Mouse (Mus musculus) layer of hippocampus, postnatal 25 days (tissue): ENCODE data around the gene Lrrc23. TPM values are rescaled to one million over a fixed set of nuclear protein-coding genes. Genes with fewer than 3 reads are reported as not detected.

Experiments
- DNase-seq, 2 experiments: peaks; one replicate each; pipeline ENCODE4 v3.0.0; 2022; ENCODE audit warnings: mixed read lengths in 2 of 2, low spot score in 1 of 2; ENCODE audit errors: extremely low spot score in 1 of 2
- total RNA-seq, 2 experiments: library from RNA; stranded (reverse); gene quantifications; 2 replicates each; pipeline ENCODE4 v1.2.3; 2021

Lrrc23 gene
- total RNA-seq, 2 experiments from 2014 or later = 1.7 TPM

DNA sequence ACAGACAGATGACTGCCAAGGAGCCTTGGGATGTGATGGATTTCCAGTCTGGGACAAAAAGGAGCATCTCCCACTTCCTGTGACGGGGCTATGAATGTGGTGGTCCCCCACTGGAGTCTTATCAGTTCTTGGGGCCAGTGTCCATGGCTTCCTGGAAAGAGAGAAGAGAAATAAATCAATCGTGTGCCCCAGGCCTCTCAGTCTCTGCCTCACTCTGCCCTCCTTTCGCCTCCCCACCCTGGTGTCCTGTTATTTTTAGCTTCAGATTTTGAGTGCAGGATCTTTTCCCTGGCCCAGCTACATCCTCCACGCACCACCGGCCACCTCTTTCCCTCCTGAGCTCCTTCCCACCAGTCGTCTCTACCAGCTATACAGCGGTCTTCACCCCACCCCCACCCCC, 9.5 kb downstream of the Lrrc23 start:
- DNase-seq = no peak

DNA sequence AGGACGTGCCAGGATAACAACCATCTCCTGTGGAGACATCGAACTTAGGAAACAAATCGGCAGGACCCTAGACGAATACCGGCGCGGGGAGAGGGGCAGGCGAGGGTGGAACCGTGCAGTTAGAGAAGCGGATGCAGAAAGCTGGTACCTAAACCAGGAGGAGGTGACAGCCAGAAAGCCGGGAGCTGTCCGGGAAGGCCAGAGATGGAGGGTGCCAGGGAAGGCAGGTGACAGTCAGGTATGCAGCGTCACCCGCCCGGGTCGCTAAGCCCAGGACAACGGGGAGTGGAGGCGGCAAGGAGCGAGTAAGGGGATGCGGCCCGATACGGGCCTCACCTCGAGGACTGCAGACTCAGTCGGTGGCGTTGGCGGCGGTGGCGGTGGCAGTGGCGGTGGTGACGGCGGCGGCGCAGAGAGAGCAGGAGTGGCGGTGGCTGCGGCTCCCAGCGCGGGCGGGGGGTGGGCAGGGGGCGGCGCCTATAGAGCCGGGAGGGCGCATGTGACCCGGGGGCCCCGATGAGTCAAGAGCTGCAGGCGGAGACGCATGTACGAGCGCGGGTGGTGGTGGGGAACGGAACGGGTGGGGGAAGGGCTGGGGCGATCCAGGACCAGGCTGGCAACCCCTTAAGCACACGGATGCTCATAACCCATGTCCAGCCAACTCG, 10.3 kb downstream of the Lrrc23 start, which contains the start of gene Eno2:
Eno2 (minus strand) TSS at position 573 of the 665 bp plus-strand sequence.
- DNase-seq = peak; percentile 69 to 72

DNA sequence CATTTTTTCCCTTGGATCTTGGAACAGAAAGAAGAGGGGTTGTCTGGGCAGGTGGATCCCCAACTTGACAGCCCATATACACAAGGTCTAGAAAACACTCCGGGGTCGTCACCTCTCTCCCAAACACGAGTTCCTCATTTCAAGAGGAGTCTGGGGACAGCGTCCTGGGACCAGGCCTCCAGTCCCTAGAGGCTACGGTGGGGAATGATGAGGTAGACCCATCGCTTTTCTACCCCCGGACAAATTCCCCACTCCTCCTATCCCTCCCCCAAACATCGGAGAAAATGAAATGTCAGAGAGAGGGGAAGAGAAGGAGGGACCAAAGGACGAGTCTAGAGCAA, 10.9 kb downstream of the Lrrc23 start:
- DNase-seq = no peak

DNA sequence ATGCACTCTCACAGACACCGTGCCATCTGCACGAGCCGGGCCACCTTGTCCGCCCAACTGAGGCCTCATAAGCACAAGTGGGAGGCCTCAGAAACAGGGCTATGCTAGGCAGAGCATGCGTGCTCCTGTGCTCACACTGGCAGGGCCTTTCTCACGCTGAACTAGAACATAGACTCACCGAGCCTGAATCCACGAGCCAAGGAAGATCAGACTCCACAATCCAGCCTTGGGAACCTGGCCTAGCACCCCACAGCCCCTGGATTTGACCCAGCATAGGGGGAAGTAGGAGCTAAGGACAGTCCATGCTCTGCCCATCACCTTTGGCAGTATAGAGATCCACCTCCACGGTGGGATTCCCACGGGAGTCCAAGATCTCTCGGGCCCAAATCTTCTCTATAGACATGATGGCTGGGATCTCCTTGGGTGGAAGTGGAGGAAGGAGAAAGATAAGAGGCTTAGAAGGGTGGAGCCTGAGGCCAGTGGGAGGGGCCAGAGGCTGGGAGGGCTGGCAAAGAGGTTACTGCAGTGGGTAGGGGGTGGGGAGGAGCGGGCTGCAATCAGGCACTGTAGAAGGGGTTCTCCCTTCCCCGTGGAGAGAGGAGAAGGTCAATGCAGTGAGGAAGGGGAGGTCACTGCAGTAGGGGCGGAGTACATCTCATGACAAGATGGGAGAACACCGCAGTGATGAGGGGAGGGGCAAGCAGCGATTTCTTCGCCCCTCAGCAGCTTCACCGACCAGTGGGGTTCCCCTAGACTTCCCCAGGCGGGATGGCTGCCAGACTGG, 11.4 kb downstream of the Lrrc23 start:
- peak; percentile 37 to 39 for DNase-seq

DNA sequence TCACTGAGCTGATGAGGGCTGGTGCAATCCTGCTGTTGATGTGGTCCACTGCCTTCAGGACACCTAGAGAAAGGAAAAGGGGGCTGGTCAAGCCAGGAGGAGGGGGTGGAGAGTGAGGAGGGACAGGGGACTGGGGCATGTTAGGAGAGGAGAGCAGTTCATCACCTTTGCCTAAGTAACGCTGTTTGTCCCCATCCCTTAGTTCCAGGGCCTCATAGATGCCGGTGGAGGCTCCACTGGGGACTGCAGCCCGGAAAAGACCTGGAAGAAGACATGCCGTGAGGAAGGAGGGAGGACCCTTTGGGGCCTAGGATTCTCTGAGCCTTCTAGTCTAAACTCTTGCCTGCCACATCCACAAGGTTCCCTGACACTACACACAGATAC, 12.0 kb downstream of the Lrrc23 start:
- DNase-seq = no peak

DNA sequence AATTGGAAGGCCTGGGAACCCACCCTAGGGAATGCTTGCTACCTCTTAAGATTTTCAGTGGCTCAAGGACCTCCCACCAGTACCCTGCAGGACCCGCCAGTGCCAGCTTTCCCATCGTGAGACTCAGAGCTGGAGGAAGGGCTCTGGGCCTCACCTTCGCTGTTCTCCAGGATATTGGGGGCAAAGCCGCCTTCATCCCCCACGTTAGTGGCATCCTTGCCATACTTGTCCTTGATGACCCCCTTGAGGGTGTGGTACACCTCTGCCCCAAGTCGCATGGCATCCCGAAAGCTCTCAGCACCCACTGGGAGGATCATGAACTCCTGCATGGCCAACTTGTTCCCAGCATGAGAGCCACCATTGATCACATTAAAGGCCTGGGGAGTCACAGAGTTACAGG, 13.6 kb downstream of the Lrrc23 start:
- DNase-seq = no peak

DNA sequence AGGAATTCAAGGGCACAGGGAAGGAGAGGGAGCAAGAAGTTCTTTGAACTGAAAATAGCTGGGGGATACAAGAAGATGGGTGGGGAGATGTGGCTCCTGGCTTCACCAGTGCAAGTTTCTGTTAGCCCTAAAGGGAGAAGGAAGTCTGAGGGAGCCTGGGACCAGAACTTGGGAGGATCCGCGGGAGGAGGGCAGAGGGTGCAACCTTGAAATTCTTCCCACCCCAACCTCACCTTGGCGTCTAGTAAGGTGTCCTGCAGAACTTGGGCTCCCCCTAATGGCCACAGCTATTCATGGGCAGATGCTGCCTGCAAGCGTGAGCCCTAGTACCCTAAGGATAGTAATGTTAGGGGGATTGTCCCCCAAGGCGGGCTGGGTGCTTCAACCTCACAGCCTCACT, 20.3 kb downstream of the Lrrc23 start:
- peak; percentile 68 to 86 for DNase-seq

DNA sequence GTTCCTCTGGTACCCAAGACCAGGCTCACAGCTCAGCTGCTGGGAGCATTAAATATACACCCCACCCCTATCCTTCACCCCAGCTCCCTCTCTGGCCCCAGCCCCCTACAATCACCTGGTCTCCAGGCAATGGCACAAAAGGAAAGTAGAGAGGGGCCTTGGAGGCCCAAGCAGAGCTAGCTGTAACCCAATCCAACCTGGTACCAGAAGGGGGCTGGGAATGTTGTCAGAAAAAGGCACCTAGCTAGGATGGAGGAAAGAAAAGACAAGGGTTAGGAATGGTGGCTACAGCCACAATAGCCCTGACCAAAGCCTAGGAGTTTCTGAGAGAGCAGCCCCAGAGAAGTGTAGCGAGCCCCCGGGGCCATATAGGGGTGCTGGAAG, 20.7 kb downstream of the Lrrc23 start:
- no peak for DNase-seq

DNA sequence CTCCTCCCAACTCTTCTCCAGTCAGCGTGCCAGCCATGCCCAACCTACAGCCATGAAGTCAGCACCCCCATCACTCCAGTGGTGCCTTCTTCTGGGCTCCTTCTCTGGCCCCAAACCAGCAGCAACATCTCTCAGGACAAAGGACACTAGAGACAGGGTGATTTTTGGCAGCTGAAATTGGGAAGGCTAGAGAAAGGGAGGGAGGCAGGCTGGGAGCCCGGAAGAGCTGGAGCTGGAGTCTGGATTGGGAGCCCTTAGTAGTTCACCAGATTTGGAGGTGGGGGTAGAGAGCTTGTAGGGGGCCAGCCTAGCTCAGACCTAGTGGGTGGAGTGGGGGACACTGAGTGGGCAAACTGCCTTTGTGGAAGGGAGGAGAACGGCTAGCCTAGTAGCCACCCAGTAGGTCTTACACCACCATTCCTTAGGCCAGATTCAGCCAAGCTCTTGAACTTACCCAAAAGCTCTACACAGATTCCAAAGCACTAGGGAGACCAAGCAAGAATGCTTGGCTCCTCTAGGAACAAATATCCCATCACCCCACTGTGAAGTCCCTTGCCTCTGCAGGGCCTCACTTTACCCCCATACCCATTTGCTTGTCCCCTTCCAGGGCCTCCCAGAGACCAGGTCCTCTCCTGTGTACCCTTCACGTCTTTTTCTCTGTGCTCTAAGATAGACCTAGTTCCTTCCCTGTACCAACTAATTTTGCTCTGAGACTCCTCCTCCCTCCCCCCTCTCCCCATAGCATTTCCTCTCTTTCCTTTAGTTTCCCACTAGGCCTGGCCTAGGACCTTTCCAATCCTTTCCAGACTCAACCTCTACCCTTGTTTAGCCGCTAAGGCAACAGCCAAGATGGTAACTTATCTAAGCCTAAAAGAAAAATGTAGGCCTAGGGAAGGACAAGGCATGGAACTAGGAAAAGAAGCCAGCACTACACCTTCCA, 21.3 kb downstream of the Lrrc23 start:
- peak; percentile 45 to 59 for DNase-seq

DNA sequence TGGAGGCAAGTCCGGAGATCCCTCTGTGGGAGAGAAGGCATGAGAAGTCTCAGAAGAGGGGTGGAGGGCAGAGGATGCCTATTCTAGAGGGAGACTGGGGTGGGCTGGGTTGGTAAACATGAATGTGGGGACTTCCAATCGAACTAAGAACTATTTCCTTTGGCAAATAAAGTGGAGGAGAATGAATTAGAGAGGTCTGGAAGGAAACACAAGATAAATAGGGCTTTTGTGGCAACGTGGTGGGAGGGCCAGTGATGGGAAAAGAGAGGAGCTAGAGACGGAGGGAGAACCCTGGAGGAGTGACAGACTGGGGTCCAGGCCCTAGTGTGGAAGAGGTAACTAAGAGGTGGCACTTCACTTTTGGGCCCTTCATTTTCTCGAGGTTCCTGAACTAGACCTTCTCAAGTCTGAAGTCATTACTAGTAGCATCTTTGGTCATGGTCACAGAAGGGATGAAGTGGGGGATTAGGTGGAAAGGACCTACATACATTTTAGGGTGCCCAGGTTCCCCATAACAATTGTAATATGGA, 22.1 kb downstream of the Lrrc23 start:
- DNase-seq = no peak

DNA sequence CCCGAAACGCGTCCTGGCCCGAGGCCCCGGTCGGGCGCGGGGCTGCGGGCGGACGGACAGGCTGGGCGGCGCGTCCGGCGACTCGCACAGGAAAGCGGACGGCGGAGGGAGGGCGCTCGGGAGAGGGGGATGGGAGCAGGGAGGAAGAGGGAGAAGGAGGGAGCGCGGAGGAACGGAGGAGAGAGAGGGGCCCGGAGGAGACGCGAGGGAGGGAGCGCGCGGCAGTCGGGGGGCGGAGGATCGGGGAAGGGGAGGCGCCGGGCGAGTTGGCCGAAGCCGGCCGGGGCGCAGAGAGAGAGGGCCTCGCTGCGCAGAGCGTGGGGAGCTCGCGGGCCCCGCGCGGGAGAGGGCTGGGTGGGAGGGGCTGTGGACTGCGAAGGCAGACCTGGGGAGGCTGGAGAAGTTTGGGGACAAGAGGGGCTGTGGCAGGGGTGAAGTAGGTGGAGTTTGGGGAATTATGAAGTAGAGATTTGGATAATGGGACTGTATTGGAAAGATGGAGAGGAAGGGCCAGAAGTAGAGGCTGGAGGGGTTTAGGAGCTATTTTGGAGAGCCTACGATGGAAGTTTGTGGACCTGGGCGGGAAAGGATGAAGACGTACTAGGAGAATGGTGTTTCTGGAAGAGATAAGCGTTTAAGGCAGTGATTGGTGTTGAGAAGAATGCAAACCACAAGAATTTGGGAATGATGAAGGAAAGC, 22.7 kb downstream of the Lrrc23 start:
- DNase-seq = peak; percentile 68 to 76

DNA sequence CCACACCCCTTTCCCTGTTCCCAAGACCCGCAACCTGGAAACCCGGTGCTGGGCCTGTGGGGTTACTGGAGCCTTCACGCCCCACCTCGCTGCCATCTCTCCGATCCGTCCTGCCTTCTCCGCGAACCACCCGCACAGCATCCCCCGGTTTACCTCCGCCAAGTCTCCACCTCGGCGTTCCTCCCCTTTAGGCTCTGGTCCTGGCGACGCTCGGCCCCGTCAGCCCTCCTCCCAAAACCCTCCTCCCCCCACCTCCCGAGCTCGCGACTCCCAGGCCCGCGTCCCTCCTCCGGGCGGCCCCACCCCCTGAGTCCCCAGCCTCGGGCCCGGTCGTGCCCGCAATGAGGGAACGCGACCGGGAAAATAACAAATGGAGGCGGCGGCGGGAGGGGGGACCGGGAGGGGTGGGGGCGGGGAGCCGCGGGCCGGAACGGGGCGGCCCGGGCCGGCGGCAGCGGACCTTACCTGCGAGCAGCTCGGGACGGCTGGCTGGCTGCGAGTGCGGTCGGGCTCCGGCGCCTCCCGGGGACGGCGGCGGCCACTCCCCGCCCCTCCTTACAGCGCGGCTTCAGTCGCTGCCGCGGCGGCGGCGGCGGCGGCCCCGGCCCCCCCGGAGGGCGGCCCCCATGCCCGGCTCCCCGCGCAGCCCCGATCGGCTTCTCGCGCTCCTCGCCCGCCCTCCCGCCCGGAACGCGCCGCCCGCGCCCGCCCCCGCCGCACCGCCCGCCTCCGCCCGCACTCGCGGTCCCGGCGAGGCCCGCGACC, 23.5 kb downstream of the Lrrc23 start, which contains the start of the genes Gm45234 and Atn1:
Gm45234 (minus strand) TSS at position 191 of the 765 bp plus-strand sequence.
Atn1 (minus strand) TSS at position 694 of the 765 bp plus-strand sequence.
- peak; percentile 32 to 34 for DNase-seq

DNA sequence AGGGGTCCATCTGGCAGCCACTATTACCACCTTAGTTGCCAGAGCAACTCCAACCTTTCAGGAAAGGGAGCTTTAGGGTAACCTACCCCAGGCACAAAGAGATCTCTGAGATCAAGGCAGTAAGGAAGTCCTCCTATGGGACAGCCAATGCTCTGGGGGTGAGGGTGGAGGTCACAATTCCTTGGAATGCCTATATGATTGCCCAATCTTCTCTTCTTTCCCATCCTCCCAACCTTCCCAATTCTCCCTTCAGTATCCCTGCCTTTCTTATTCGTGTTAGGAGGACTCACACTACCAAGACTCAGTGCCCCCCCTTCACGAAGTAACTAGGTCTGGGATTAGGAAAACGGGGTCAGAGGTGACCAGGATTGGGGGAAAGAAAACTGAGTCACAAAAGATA, 24.2 kb downstream of the Lrrc23 start:
- no peak for DNase-seq

DNA sequence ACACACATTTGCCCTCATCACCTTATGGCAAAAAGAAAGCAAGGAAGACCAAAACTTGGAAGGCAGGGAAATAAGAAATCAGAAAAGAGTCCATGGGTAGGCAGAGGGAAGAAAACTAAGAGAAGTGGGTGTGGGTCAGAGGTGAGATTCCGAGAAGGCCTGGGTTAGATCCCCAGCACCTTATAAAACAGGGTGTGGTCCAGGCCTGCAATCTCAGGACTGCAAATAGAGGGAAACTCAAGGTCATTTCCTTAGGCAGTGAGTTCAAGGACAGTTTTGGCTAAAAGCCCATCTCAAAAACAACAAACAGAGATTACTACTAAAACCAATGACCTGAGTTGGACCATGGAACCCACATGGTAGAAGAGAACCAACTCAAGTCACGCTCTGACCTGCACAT, 25.7 kb downstream of the Lrrc23 start:
- DNase-seq = no peak

DNA sequence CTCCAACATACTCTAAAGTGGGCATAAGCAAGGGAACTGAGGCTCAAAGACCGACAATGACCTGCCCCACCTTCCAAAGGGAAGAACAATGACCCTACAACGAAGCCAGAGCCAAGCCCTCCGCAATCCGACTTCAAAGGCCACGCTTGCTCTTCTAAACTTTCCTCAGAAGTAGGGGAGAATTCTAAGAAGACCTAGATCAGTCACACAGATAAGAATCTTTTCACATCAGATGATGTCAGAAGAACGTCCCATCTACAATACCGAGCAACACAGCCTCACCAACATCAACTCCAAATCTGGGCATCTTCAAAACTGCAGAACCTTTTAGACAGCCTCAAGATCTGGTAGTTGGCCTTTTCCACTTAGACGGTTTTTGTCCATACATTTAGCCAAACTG, 29.1 kb downstream of the Lrrc23 start:
- no peak for DNase-seq

DNA sequence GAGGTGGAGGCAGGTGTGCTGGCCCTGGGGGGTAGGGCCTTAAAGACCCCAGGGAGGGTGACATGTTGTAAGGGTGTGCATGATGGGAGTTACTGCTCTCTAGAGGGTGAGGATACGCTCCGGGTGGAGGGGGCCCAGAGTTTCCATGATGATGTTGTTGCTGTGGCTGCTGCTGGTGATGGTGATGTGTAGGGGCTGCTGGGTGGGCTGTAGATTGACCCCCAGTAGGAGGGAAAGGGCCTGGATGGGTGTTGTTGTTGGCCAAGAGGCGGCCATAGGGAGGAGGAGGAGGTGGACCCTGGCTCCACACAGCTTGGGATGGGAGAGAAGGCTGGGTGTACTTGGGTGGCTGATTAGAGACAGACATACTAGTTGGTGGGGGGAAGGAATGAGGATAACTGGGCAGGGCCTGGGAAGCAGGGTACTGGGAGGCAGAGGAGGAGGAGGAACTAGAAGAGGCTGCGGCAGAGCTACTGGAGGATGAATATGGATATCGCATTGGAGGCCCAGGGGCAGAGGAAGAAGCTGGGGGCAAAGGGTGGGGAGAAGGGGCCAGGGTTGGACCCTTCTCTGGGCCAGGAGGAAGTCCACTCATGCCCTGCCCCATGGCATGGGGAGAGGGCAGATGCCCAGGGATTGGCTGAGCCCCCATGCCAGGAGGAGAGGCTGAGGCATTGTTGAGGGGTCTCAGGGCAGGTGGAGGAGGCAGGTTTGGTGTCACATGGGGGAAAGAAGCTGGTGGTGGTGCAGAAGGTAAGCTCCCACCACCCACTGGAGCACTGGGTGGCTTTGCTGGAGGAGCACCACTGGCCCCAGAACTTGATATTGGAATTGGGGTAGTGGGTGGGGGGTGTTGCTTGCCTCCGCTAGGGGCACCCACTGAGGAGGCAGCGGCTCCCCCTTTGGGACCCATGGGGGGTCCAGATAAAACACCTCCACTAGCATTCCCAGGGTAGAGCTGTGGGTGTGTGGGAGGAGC, 32.6 kb downstream of the Lrrc23 start:
- DNase-seq = no peak

DNA sequence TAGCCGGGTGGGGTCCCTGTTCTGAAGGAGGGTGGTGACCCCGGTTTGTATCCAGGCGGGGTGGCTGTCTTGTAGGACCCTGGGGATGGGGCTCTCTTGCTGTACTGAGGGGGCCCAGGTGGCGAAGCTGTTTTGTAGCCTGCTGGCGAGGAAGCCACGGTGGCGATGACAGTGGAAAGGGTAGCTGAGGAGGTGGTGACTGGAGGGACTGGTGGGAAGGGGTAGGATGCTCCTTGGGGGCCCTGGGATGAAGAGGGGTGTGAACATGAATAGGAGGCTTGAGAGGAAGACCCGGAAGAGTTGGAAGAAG, 33.3 kb downstream of the Lrrc23 start:
- peak in 1 of 2 experiments; percentile 24 for DNase-seq
